ENCODE assay signal across 8 mouse cellular contexts in the genomic region with DNA sequence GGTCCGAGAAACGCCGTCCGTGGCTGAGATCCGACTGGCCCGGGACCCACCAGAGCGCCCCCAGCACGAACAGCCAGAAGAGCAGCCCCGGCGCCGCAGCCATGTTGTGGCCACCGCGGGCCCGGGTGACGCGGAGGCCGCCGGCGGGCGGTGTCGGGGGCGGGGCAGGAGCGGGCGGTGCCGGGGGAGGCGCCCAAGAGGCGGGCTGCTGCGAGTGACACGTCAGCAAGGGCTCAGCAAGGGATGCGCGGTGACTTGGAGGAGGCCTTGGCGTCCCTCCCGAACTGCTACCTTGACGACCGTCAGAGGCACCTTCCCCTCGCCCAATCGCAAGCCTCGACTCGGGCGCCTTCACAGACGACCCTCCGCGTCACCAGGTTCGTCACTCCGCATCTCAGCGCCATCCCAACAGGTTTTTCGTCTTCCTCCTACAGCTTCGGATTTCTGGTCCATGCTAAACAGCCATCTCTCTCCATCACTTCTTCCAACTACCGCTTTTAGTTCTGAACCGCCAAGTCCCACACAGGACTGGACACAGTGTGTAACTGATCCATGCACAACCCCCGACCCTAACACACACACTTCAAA. TPM values are rescaled to one million over a fixed set of nuclear protein-coding genes. Genes with fewer than 3 reads are reported as not detected.
DNase-seq lines count a peak whose midpoint lies in the region; ATAC-seq and TF ChIP-seq lines count a peak whose summit lies in the region.

A gene (minus strand): TSS at position 127 of the 588 bp plus-strand sequence.

- DNase-seq in c-Kit-negative CD71-positive TER-119-positive erythroid progenitor cells, embryonic 14.5 days (ENCODE audit: low read depth, low spot score), result peak; percentile 72
- DNase-seq in forebrain, embryonic 10.5 days (ENCODE audit: extremely low spot score, low spot score), result peak; percentile 92
- DNase-seq in kidney, postnatal 25 days, result peak; percentile 94 to 98
- peak; percentile 75 to 76 (median 76) for DNase-seq in liver, embryonic 14.5 days (ENCODE audit: low read depth in 3 of 3, low spot score in 3 of 3)
- peak; percentile 91 for DNase-seq in neural tube, embryonic 11.5 days (ENCODE audit: low spot score)
- peak; percentile 95 for DNase-seq in stomach, postnatal 0 days (ENCODE audit: low spot score)

- peaks cover 23% of the 10 kb centered on the region for H3K4me1 ChIP-seq in forebrain, embryonic 10.5 days
- peaks cover 15% of the 10 kb centered on the region for H3K4me1 ChIP-seq in heart, embryonic 15.5 days (replicated peaks)
- peaks cover 0 to 8% of the 10 kb centered on the region in 2 experiments; a peak in 2 of 4 replicates for H3K4me1 ChIP-seq in liver, embryonic 14.5 days (replicated peaks; ENCODE audit: control insufficient read depth in 2 of 2, insufficient read depth in 2 of 2, low read length in 1 of 2)
- 0 out of 2 replicates have a peak, but pooled peaks cover 3% of the 10 kb centered on the region for H3K4me1 ChIP-seq in neural tube, embryonic 11.5 days (ENCODE audit: control insufficient read depth, insufficient read depth, low read length)
- peaks cover 5% of the 10 kb centered on the region; the same call in 1 of the 2 replicates for H3K4me1 ChIP-seq in stomach, postnatal 0 days (replicated peaks; ENCODE audit: control insufficient read depth, insufficient read depth)

- 0 out of 2 replicates have a peak, but pooled peaks cover under 1% of the 10 kb centered on the region for H3K9me3 ChIP-seq in forebrain, embryonic 10.5 days
- H3K9me3 ChIP-seq in heart, embryonic 15.5 days (replicated peaks), result no peaks in the 10 kb centered on the region
- H3K9me3 ChIP-seq in liver, embryonic 14.5 days (ENCODE audit: control insufficient read depth, low read length), result no peaks in the 10 kb centered on the region
- H3K9me3 ChIP-seq in neural tube, embryonic 11.5 days (ENCODE audit: control insufficient read depth, low read length), result no peaks in the 10 kb centered on the region
- no peaks in the 10 kb centered on the region for H3K9me3 ChIP-seq in stomach, postnatal 0 days (ENCODE audit: control insufficient read depth, low read length)

- peaks cover 13% of the 10 kb centered on the region for H3K36me3 ChIP-seq in forebrain, embryonic 10.5 days (replicated peaks)
- peaks cover 12% of the 10 kb centered on the region for H3K36me3 ChIP-seq in heart, embryonic 15.5 days
- H3K36me3 ChIP-seq in liver, embryonic 14.5 days (replicated peaks; ENCODE audit: control insufficient read depth, insufficient read depth, low read depth), result no peaks in the 10 kb centered on the region
- 0 out of 2 replicates have a peak, but pooled peaks cover 1% of the 10 kb centered on the region for H3K36me3 ChIP-seq in neural tube, embryonic 11.5 days (ENCODE audit: control insufficient read depth, insufficient read depth, low read length)
- H3K36me3 ChIP-seq in stomach, postnatal 0 days (ENCODE audit: control insufficient read depth, insufficient read depth, low read length), result peaks cover under 1% of the 10 kb centered on the region

- TF ChIP-seq CTCF in liver, embryonic 14.5 days (IDR thresholded peaks at IDR 0.05; ENCODE audit: low read depth), result peak; percentile 33
- TF ChIP-seq CTCF in stomach, postnatal 0 days (IDR thresholded peaks at IDR 0.05; ENCODE audit: low read depth), result peak; percentile 25; the same call in 1 of the 2 replicates

- H3K27ac ChIP-seq in forebrain, embryonic 10.5 days, result peak within 1 kb of the TSS; percentile 88
- H3K27ac ChIP-seq in heart, embryonic 15.5 days, result peak within 1 kb of the TSS; percentile 66
- H3K27ac ChIP-seq in liver, embryonic 14.5 days, result no peak within 1 kb of the TSS
- peak within 1 kb of the TSS; percentile 49; the same call in 1 of the 2 replicates for H3K27ac ChIP-seq in neural tube, embryonic 11.5 days (ENCODE audit: low read depth, low read length)
- peak within 1 kb of the TSS; percentile 87 for H3K27ac ChIP-seq in stomach, postnatal 0 days (replicated peaks)

- WGBS in forebrain, embryonic 10.5 days, result under 1% methylated on average over 43 of the region's 51 CpGs
- WGBS in heart, embryonic 15.5 days, result under 1% methylated on average over 50 of the region's 51 CpGs
- WGBS in liver, embryonic 14.5 days (ENCODE audit: insufficient replicate concordance), result 1% methylated on average over 39 of the region's 51 CpGs
- under 1% methylated on average over 44 of the region's 51 CpGs for WGBS in neural tube, embryonic 11.5 days
- under 1% methylated on average over 48 of the region's 51 CpGs for WGBS in stomach, postnatal 0 days

- peak; percentile 97 for ATAC-seq in CD4-positive, CD25-positive, alpha-beta regulatory T cell, adult 4 months
- ATAC-seq in heart, embryonic 15.5 days (replicated peaks; ENCODE audit: insufficient number of reproducible peaks, insufficient read depth, low FRiP score, low read depth), result peak; percentile 99
- peak; percentile 99 for ATAC-seq in liver, embryonic 14.5 days (ENCODE audit: insufficient read depth)
- peak; percentile 99 for ATAC-seq in neural tube, embryonic 11.5 days (ENCODE audit: insufficient read depth, low FRiP score, low TSS enrichment)
- ATAC-seq in stomach, postnatal 0 days (ENCODE audit: low FRiP score, low TSS enrichment), result peak; percentile 98

- TF ChIP-seq EP300 in liver, embryonic 14.5 days (IDR thresholded peaks at IDR 0.05; ENCODE audit: low read depth), result no peak
- no peak for TF ChIP-seq EP300 in stomach, postnatal 0 days (optimal IDR thresholded peaks at IDR 0.05)

- H3K9ac ChIP-seq in heart, embryonic 15.5 days, result peak within 1 kb of the TSS; percentile 91
- peak within 1 kb of the TSS; percentile 79 for H3K9ac ChIP-seq in liver, embryonic 14.5 days (replicated peaks)
- H3K9ac ChIP-seq in neural tube, embryonic 11.5 days (ENCODE audit: low read length), result peak within 1 kb of the TSS; percentile 88
- peak within 1 kb of the TSS; percentile 96 for H3K9ac ChIP-seq in stomach, postnatal 0 days (ENCODE audit: low read length)

- H3K4me3 ChIP-seq in forebrain, embryonic 10.5 days, result peak within 1 kb of the TSS; percentile 96
- peak within 1 kb of the TSS; percentile 92 for H3K4me3 ChIP-seq in heart, embryonic 15.5 days
- H3K4me3 ChIP-seq in liver, embryonic 14.5 days (ENCODE audit: insufficient read depth in 1 of 2, low read depth in 2 of 2, low read length in 2 of 2), result peak within 1 kb of the TSS; percentile 71 to 82
- peak within 1 kb of the TSS; percentile 58 for H3K4me3 ChIP-seq in neural tube, embryonic 11.5 days (ENCODE audit: low read depth, low read length)
- H3K4me3 ChIP-seq in stomach, postnatal 0 days (ENCODE audit: low read depth, low read length), result peak within 1 kb of the TSS; percentile 88

- H3K4me2 ChIP-seq in heart, embryonic 15.5 days, result peak within 1 kb of the TSS; percentile 76
- peak within 1 kb of the TSS; percentile 97 for H3K4me2 ChIP-seq in liver, embryonic 14.5 days (ENCODE audit: low read depth)
- H3K4me2 ChIP-seq in neural tube, embryonic 11.5 days (ENCODE audit: low read depth), result peak within 1 kb of the TSS; percentile 67
- H3K4me2 ChIP-seq in stomach, postnatal 0 days (replicated peaks; ENCODE audit: low read depth), result peak within 1 kb of the TSS; percentile 97

- no peaks in the 10 kb centered on the region for H3K27me3 ChIP-seq in forebrain, embryonic 10.5 days (ENCODE audit: poor library complexity, severe bottlenecking)
- H3K27me3 ChIP-seq in heart, embryonic 15.5 days, result no peaks in the 10 kb centered on the region
- peaks cover 8% of the 10 kb centered on the region for H3K27me3 ChIP-seq in liver, embryonic 14.5 days (ENCODE audit: control insufficient read depth, insufficient read depth, low read length)
- H3K27me3 ChIP-seq in neural tube, embryonic 11.5 days (ENCODE audit: control insufficient read depth, insufficient read depth, low read length), result no peaks in the 10 kb centered on the region
- no peaks in the 10 kb centered on the region for H3K27me3 ChIP-seq in stomach, postnatal 0 days (ENCODE audit: control insufficient read depth, insufficient read depth, low read length)

RNA-seq across cellular contexts. Expression of the gene that starts here (rescaled TPM):
- polyA plus RNA-seq in CD4-positive, CD25-positive, alpha-beta regulatory T cell, adult 4 months (2017; shearing (Covaris generic)), result 100 to 1,000 TPM in 1 of 2 experiments, 10 to 100 TPM in 1; 94.4 to 110 TPM
- polyA plus RNA-seq in forebrain, embryonic 10.5 days (2016; fragmentation: Nextera tagmentation; extraction: Ambion mirVana), result 90.9 and 97.9 TPM in 2 replicates
- polyA plus RNA-seq in heart, embryonic 15.5 days (2015; fragmentation: Nextera tagmentation; extraction: Ambion mirVana), result 65.2 and 73.5 TPM in 2 replicates
- 13.4 and 21.0 TPM in 2 replicates for polyA plus RNA-seq in liver, embryonic 14.5 days (2012; rRNA removed)
- polyA plus RNA-seq in liver, embryonic 14.5 days (2014; fragmentation: Nextera tagmentation; extraction: Ambion mirVana), result 19.2 and 19.7 TPM in 2 replicates
- 107 and 110 TPM in 2 replicates for polyA plus RNA-seq in neural tube, embryonic 11.5 days (2014; fragmentation: Nextera tagmentation; extraction: Ambion mirVana)
- polyA plus RNA-seq in stomach, postnatal 0 days (2015; fragmentation: Nextera tagmentation; extraction: Ambion mirVana), result 56.9 and 57.1 TPM in 2 replicates
